Mouse (Mus musculus) embryonic facial prominence, embryonic 10.5 days (tissue): Measurements from ENCODE around the gene Akap10. TPM values are rescaled to one million over a fixed set of nuclear protein-coding genes. Genes with fewer than 3 reads are reported as not detected.
"Not testable (repeated sequence)": the region's sequence is repeated elsewhere in the genome, so short reads cannot be mapped to it uniquely, and the experiment has no call there.

Experiments
- DNase-seq: peaks from one replicate; pipeline ENCODE4 v3.0.0-alpha.2; 2017; ENCODE audit warnings: low spot score
- H3K27ac ChIP-seq: fragments of 300-500 bp; sonication (generic); replicated peaks from 2 replicates; pipeline ENCODE4 v1.5.1; 2016; ENCODE audit warnings: mild to moderate bottlenecking
- H3K27me3 ChIP-seq: fragments of 300-500 bp; sonication (generic); replicated peaks from 2 replicates; pipeline ENCODE4 v1.6.1; 2016; ENCODE audit warnings: low read depth, mild to moderate bottlenecking; ENCODE audit not compliant: poor library complexity, severe bottlenecking
- H3K36me3 ChIP-seq: fragments of 300-500 bp; sonication (generic); replicated peaks from 2 replicates; pipeline ENCODE4 v1.6.1; 2016; ENCODE audit warnings: mild to moderate bottlenecking, moderate library complexity
- H3K4me1 ChIP-seq: fragments of 300-500 bp; sonication (generic); 2 replicates; pipeline ENCODE4 v1.6.1; 2016
- H3K4me3 ChIP-seq: fragments of 300-500 bp; sonication (generic); 2 replicates; pipeline ENCODE4 v1.5.1; 2016; ENCODE audit warnings: mild to moderate bottlenecking, moderate library complexity
- H3K9me3 ChIP-seq: fragments of 300-500 bp; sonication (generic); 2 replicates; pipeline ENCODE4 v1.6.1; 2016; ENCODE audit warnings: mild to moderate bottlenecking
- WGBS: fragments of 180-500 bp; shearing (Covaris S2); methylation state at CpG from one replicate; pipeline ENCODE4 v1.1.7; 2016; 5-methylcytosine and 5-hydroxymethylcytosine counted together
- polyA plus RNA-seq: library from polyadenylated mRNA; unstranded; fragments of >200 nt; fragmentation: Nextera tagmentation; extraction: Ambion mirVana; gene quantifications from 2 replicates; pipeline ENCODE4 v1.2.1, GENCODE M21; 2016

Akap10 gene
- 18.6 and 19.1 TPM in 2 replicates for polyA plus RNA-seq

- under 1% methylated on average over 43 of the region's 43 CpGs for WGBS
- Histone ChIP-seq H3K27me3 (0 out of 2 replicates have a peak, but pooled peaks cover 5% of the 10 kb centered on the region), H3K27ac (peak within 1 kb of the TSS; percentile 97), H3K4me1 (peaks cover 26% of the 10 kb centered on the region), H3K36me3 (peaks cover 8% of the 10 kb centered on the region), H3K9me3 (no peaks in the 10 kb centered on the region), H3K4me3 (peak within 1 kb of the TSS; percentile 95)
- peak; percentile 97 for DNase-seq
Measured at GRCm38 (mm10) chr11:61930098-61930517, at the start of gene Akap10. Gene Akap10, minus strand, starts transcription at chr11:61930252.

DNA sequence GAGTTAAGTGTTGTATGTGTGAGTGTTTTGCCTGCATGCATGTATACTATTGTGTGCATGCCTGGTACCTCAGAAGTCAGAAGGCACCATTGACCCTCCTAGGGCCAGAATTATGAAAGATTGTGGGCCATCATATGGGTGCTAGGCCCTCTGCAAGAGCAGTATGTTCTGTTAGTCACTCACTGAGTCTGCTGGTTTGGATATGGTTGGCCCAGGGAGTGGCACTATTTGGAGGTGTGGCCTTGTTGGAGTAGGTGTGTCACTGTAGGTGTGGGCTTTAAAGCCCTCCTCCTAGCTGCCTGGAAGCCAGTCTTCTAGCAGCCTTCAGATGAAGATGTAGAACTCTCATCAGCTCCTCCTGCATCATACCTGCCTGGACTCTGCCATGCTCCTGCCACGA, 45.7 kb upstream of the Akap10 start:
- Histone ChIP-seq H3K27ac (no peak overlapping the region), H3K4me3 (no peak overlapping the region), H3K36me3 (no peaks in the 10 kb centered on the region), H3K4me1 (peaks cover 23% of the 10 kb centered on the region), H3K27me3 (no peaks in the 10 kb centered on the region), H3K9me3 (no peaks in the 10 kb centered on the region)
- WGBS = 85% methylated on average over 1 of the region's 1 CpGs
- DNase-seq = no peak

DNA sequence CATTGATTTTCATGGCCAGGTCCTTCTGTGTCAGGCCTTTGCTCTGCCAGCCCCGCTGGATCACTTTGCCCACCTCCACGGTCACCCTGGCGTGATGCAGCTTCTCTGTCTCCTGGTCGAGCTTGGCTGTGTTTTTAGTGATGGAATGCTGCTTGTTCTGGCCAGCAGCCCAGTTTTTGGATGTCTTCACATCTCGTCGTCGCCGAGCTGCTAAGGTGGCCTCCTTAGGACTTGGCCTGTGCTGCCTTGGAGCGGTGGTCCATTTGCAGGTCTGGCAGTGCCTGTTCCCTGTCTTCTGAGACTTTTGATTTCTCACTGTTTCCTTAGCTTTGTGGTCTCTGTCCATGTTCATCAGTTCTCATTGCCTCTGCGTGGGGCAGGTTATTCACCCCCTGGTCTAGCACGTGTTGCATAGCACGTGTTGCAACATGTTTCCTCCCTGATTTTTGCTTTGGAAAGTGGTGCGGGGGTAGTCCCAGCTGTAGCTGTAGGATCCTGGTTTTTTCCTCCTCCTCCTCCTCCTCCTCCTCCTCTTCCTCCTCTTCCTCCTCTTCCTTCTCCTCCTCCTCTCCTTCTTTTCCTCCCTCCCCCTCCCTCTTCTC, 44.2 kb upstream of the Akap10 start:
- Histone ChIP-seq H3K4me1 (peaks cover 26% of the 10 kb centered on the region), H3K36me3 (no peaks in the 10 kb centered on the region), H3K27ac (no peak overlapping the region), H3K4me3 (no peak overlapping the region), H3K27me3 (no peaks in the 10 kb centered on the region), H3K9me3 (no peaks in the 10 kb centered on the region)
- 78% methylated on average over 13 of the region's 13 CpGs for WGBS
- no peak for DNase-seq

GRCm38 (mm10) chr11:61971441-61972221, 41.6 kb upstream of the Akap10 start:
- H3K4me1 ChIP-seq = peaks cover 19% of the 10 kb centered on the region
- H3K36me3 ChIP-seq = no peaks in the 10 kb centered on the region
- H3K4me3 ChIP-seq = no peak overlapping the region
- no peaks in the 10 kb centered on the region for H3K27me3 ChIP-seq
- H3K27ac ChIP-seq = no peak overlapping the region
- H3K9me3 ChIP-seq = no peaks in the 10 kb centered on the region
- 60% methylated on average over 7 of the region's 7 CpGs for WGBS
- no peak for DNase-seq

DNA sequence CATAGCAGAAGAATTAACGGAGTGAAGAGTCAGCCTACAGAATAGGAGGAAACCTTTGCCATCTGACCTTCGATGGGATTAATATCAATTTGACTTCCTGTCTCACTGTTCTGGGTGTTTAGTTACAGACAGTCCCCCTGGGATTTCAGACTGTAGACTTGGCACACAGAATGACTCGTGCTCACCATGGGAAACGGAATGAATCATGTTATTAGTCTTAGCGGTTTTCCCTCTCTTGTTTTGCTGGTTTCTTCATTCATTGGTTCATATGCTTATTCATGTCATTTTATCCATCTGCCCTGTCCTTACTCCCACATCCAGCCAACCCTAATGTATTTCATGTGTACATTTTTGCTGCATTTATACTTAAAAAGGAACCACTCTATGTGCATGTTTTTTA, 40.8 kb upstream of the Akap10 start:
- Histone ChIP-seq H3K36me3 (no peaks in the 10 kb centered on the region), H3K27me3 (no peaks in the 10 kb centered on the region), H3K27ac (no peak overlapping the region), H3K4me1 (peaks cover 15% of the 10 kb centered on the region), H3K9me3 (no peaks in the 10 kb centered on the region), H3K4me3 (no peak overlapping the region)
- 65% methylated on average over 5 of the region's 5 CpGs for WGBS
- no peak for DNase-seq

DNA sequence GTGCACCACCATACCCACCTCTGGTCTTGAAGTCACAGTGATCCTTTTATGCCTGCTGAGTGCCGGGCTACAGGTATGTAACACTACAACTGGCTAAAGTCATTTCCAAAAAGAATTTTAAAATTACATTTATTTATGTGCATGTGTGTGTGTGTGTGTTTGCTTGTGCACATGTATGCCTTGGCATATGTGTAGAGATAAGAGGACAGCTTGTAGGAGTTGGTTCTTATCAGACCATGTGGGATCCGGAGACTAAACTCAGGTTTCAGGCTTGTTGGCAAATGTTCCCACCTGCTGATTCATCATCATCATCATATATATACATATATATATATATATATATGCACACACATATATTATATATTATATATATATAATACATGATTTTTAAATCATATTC, 38.8 kb upstream of the Akap10 start:
- H3K4me3 ChIP-seq = no peak overlapping the region
- H3K36me3 ChIP-seq = no peaks in the 10 kb centered on the region
- peaks cover 10% of the 10 kb centered on the region for H3K4me1 ChIP-seq
- H3K9me3 ChIP-seq = no peaks in the 10 kb centered on the region
- H3K27ac ChIP-seq = no peak overlapping the region
- no peak for DNase-seq
- H3K27me3 ChIP-seq = no peaks in the 10 kb centered on the region
- WGBS = 92% methylated on average over 2 of the region's 2 CpGs

GRCm38 (mm10) chr11:61967034-61967433, 37.0 kb upstream of the Akap10 start:
- 85% methylated on average over 8 of the region's 8 CpGs for WGBS
- Histone ChIP-seq H3K36me3 (no peaks in the 10 kb centered on the region), H3K4me1 (peaks cover 13% of the 10 kb centered on the region), H3K9me3 (no peaks in the 10 kb centered on the region), H3K27me3 (no peaks in the 10 kb centered on the region), H3K27ac (no peak overlapping the region), H3K4me3 (no peak overlapping the region)
- no peak for DNase-seq

GRCm38 (mm10) chr11:61964611-61965010, 34.6 kb upstream of the Akap10 start:
- H3K27me3 ChIP-seq = no peaks in the 10 kb centered on the region
- no peak overlapping the region for H3K27ac ChIP-seq
- H3K4me1 ChIP-seq = peaks cover 3% of the 10 kb centered on the region; the same call in 1 of the 2 replicates
- no peak for DNase-seq
- H3K36me3 ChIP-seq = no peaks in the 10 kb centered on the region
- H3K9me3 ChIP-seq = no peaks in the 10 kb centered on the region
- H3K4me3 ChIP-seq = no peak overlapping the region
- WGBS = 89% methylated on average over 5 of the region's 5 CpGs

- no peak for DNase-seq
- H3K4me3 ChIP-seq = no peak overlapping the region
- no peak overlapping the region for H3K27ac ChIP-seq
- 83% methylated on average over 3 of the region's 3 CpGs for WGBS
- H3K9me3 ChIP-seq = no peaks in the 10 kb centered on the region
- H3K27me3 ChIP-seq = peaks cover 10% of the 10 kb centered on the region
- H3K4me1 ChIP-seq = peaks cover 3% of the 10 kb centered on the region; the same call in 1 of the 2 replicates
- H3K36me3 ChIP-seq = no peaks in the 10 kb centered on the region
Measured at GRCm38 (mm10) chr11:61963193-61963592, 33.1 kb upstream of the Akap10 start.

DNA sequence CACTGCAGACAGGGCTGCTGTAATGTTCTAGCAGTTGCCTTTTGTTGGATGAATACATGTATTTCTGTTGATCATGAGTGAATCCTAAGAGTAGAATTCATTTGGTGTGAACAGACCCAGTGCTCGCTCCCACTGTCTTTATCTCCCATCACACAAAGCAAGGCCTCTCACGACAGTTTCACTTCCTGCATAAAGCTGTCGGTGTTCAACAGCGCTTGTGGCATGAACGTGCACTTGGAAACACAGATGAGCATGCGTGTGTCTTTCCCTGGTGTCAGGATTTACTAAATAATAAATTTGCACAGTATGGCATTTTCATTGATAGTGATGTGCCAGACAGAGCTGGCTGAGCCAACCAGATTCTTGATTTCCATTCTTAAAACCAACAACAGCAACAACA, 32.6 kb upstream of the Akap10 start:
- Histone ChIP-seq H3K36me3 (no peaks in the 10 kb centered on the region), H3K27ac (no peak overlapping the region), H3K9me3 (no peaks in the 10 kb centered on the region), H3K27me3 (peaks cover 15% of the 10 kb centered on the region), H3K4me3 (no peak overlapping the region), H3K4me1 (peaks cover 3% of the 10 kb centered on the region; the same call in 1 of the 2 replicates)
- WGBS = 83% methylated on average over 6 of the region's 6 CpGs
- DNase-seq = no peak

DNA sequence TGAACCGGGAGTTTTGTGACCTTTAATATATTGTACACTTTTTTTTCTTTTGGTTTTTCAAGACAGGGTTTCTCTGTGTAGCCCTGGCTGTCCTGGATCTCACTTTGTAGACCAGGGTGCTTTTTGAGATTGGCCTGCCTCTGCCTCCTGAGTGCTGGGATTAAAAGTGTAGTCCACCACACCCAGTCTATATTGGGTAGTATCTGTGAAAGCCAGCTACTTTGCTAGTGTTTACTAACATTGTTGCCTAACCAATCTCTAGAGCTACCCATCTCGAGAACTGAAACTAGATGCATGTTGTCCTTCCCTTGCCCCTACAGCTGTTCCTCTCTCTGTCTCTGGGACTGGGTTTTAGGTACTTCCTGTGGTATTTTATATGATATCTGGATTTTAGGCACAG, 30.0 kb upstream of the Akap10 start:
- WGBS = 84% methylated on average over 2 of the region's 2 CpGs
- Histone ChIP-seq H3K4me1 (peaks cover 10% of the 10 kb centered on the region), H3K4me3 (no peak overlapping the region), H3K9me3 (no peaks in the 10 kb centered on the region), H3K27me3 (peaks cover 26% of the 10 kb centered on the region), H3K36me3 (no peaks in the 10 kb centered on the region), H3K27ac (no peak overlapping the region)
- DNase-seq = no peak

- H3K4me3 ChIP-seq, H3K36me3 ChIP-seq, H3K9me3 ChIP-seq, DNase-seq, H3K4me1 ChIP-seq, H3K27ac ChIP-seq: not testable (repeated sequence)
- H3K27me3 ChIP-seq = peaks cover 26% of the 10 kb centered on the region
- WGBS = 65% methylated on average over 6 of the region's 6 CpGs
Measured at GRCm38 (mm10) chr11:61958706-61959105, 28.7 kb upstream of the Akap10 start.

DNA sequence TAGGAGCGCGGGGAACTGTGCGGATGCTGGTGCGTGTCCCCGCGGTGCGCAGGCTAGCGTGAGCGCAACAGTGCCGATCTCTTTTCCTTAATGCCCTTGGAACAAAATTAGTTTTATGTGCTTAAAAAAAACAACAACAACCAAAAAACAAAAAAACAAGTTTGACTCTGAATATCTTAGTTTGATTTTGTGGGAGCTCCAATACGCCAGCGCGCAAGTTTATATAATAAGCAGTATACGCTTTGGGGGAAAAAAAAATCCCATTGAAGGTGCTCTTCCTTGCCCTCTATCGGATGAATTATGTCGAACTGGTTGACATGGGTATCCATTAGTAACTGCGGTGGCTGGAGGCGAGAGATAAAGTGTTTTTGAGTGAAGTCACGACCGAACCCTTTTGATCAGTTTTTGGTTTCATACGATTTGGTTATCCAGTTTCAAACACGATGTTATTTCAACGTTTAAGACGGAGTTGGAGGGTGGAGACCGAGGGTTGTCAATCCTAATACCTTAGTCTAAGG, 27.3 kb upstream of the Akap10 start:
- H3K4me1 ChIP-seq = peaks cover 8% of the 10 kb centered on the region
- H3K27me3 ChIP-seq = peaks cover 26% of the 10 kb centered on the region
- peak overlapping the region; percentile 51; the same call in 1 of the 2 replicates for H3K27ac ChIP-seq
- DNase-seq = peak; percentile 17
- no peaks in the 10 kb centered on the region for H3K36me3 ChIP-seq
- peak overlapping the region; percentile 81 for H3K4me3 ChIP-seq
- no peaks in the 10 kb centered on the region for H3K9me3 ChIP-seq
- WGBS = 5% methylated on average over 25 of the region's 25 CpGs
